Mouse (Mus musculus): ENCODE data around the gene Nkiras1.
"Not testable (repeated sequence)": the region's sequence is repeated elsewhere in the genome, so short reads cannot be mapped to it uniquely, and the experiment has no call there.

The Nkiras1 gene

DNA sequence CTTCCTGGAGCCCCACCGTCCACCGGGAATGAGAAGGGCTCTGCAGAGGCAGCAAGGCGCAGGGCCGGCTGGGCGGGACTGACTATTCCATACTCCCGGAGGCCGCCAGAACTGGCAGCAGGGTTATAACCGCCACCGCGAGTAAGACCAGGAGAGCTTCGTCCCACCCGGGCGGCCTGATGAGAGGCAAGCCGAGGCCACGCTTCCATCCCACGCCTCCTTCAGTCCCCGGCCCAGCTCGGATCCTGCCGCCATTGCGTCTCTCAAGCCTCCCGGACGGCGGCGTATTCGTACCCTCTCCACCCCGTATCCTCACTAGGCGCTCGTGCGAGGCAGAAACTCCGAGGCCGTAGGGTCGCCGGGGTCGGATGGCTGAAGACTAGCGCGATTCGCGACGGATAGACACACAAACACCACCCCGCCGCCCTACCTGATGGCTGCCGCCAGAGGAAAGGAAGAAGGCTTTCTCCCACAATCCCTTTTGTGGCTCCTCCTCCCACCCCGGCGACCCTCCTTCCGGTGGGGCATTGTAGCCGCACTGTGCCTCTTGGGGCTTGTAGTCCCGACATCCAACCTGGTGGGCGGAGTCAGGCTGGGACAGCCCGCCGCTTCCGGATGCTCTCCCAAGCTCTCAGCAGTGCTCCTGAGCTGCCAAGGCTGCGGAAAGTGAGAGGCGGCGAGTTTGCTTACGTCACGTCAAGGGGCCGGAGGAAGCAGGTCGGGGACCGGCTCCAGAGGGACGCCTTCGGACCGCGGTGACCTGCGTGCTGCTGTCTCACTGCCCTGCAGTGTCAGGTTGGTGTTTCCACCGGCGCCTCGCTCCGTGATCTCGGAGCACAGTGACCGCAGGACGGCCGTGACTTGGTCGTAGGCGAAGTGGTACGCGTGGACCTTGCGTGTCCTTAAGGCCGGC, at the start of gene Nkiras1, which contains the start of gene Rpl15:
Gene Nkiras1 (plus strand): TSS at position 608 of the 913 bp plus-strand sequence.
Gene Rpl15 (minus strand): TSS at position 863 of the 913 bp plus-strand sequence.
- peak; percentile 88 for DNase-seq (ENCODE audit: low spot score)

DNA sequence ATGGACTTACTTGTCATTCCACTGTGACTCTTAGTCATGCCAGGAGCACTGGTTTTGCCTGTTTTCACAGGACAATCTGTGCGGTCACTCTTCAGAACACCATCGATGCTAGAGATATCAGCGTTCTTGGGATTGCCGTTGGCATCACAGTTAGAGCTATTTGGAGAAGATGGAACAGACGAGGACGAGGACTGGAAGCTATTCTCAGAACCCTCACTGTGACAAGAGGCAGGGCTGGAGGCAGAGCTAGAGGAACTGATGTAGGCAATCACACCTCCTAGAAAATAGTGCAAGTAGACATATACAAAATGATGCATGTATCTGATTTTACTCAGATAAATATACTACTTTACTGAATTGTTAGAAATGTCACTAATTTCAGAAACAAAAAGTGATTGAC, 49.0 kb upstream of the Nkiras1 start:
- no peak for DNase-seq (ENCODE audit: low spot score)

DNA sequence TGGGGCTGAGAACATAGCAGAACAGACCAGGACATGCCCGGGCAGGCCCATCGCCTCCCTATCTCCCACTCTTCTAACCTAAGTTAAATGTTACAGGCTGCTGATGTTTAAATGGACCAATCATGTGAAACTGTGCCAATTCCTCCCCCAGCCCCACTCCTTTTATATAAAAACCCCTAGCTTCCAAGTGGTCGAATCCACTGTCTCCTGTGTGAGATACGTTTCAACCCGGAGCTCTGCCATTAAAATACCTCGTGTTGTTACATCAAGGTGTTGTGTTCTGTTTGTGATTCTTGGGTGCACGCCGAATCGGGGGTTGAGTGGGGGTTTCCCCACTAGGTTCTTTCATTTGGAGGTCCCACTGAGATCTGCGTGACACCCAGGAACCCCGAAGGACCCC, 45.5 kb upstream of the Nkiras1 start:
- DNase-seq (ENCODE audit: low spot score), result not testable (repeated sequence)

- not testable (repeated sequence) for DNase-seq (ENCODE audit: low spot score)
Observed at GRCm38 (mm10) chr14:18226181-18226580, 44.8 kb upstream of the Nkiras1 start.

DNA sequence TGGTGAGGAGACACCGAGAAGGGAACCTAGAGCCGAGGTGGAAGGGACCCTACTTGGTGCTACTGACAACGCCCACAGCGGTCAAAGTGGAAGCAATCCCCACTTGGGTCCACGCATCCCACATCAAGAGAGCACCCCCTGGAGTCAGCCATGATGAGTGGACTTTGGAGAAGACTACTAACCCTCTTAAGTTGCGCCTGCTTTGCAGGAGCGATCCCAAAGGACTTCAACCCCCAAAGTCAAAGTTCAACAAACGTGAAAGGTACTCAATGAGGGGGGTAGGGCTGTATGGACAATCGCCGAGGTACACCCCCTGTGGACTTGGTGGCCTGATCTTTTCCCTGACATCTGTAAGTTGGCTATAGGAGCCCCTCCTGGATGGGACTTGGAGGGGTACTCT, 41.2 kb upstream of the Nkiras1 start:
- not testable (repeated sequence) for DNase-seq (ENCODE audit: low spot score)

DNA sequence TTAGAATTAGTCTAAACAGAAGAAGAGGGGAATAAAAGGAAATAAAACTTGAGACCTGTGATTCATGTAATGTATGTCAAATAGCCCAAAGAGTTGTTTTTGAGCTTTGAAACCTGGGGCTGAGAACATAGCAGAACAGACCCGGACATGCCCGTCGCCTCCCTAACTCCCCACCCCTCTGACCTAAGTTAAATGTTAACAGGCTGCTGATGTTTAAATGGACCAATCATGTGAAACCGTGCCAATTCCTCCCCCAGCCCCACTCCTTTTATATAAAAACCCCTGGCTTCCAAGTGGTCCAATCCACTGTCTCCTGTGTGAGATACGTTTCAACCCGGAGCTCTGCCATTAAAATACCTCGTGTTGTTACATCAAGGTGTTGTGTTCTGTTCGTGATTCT, 39.1 kb upstream of the Nkiras1 start:
- DNase-seq (ENCODE audit: low spot score), result not testable (repeated sequence)

DNA sequence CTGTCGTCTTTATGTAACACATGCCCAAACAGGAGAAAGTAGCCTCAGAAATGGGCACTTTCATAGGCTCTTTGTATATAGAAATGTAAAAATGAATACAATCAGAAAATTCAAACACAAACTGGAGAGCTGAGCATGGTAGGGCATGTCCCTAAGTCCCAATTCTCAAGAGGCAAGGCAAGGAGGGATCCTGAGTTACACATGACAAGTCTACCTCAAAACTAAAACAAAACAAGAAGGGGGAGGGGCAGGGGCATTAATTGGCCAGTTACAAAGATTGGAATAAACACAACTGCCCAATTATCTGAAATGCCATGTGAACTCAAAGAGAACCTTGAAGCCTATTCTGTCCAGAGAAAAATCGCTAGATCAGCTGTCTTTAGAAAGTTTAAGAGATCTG, 37.9 kb upstream of the Nkiras1 start:
- DNase-seq (ENCODE audit: low spot score), result no peak

GRCm38 (mm10) chr14:18233981-18234960, 36.7 kb upstream of the Nkiras1 start:
- DNase-seq (ENCODE audit: low spot score), result no peak

- DNase-seq (ENCODE audit: low spot score), result not testable (repeated sequence)
Observed at GRCm38 (mm10) chr14:18236496-18237235, 34.3 kb upstream of the Nkiras1 start.

- no peak for DNase-seq (ENCODE audit: low spot score)
Observed at GRCm38 (mm10) chr14:18237381-18237780, 33.6 kb upstream of the Nkiras1 start.

GRCm38 (mm10) chr14:18238131-18238749, 32.7 kb upstream of the Nkiras1 start:
- peak; percentile 88 for DNase-seq (ENCODE audit: low spot score)

DNA sequence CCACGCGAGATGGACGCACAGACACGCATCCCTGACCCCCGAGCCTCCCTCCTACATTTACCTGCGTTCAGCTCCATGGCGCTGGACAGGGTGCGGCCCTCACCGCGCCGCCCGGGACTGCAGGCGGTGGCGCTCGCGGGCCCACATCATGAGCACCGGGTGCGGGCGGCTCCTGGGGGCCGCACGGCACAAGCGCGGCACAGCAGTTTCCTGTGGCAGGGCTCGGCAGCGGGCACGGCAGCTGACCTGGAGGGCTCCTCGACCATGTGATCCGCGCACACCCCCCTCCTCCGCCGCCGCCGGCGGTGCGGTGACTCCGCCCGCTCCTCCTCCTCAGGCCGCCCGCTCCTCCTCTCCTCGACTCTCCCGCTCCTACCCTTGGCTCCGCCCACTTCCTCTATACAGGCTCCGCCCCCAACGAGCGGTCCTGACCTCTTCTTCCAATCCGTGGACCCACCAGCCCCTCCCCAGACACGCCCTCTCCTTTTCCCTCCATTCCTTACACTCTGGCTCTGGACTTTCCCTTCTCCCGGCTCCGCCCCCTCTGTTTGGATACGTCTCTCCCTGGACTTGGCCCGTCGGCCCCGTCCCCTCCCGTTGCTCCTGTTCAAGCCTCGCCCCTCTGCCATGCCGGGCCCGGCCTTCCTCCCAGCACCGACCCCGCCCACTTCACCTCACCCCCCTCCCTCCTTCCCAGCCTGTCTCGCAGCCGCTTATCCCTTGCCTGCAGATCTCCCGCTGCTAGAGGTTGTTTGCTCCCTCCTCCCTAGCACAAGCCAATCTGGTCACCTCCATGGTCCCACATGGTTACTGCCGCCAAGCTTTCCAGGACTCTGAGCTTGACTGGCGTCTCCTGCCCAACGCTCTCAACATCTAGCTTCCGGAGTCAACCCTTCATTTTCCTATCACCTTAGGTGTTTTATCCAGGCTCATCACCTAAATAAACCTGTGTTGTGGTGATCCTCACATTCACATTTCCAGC, 31.9 kb upstream of the Nkiras1 start, which contains the start of gene Nr1d2:
Gene Nr1d2 (minus strand): TSS at position 378 of the 982 bp plus-strand sequence.
- DNase-seq (ENCODE audit: low spot score), result peak; percentile 85

DNA sequence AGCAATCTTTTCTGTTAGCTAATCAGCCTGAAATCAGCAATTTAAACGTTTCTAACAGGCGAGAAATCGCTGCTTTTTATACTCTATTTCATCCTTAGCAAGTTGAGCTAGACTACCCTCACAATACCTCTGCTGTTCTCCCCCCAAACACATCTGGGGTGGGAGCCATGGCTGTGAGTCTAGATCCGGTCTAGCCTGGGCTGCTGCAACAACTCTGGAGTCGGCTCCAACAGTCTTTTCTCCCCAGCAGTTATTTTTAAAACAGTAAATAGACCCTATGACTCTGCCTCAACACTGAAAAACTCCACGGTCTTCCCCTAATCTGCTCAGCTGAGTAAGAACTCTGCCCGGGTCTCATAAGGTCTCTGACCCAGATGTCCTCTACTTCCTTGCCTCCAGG, 30.8 kb upstream of the Nkiras1 start:
- DNase-seq (ENCODE audit: low spot score), result no peak

DNA sequence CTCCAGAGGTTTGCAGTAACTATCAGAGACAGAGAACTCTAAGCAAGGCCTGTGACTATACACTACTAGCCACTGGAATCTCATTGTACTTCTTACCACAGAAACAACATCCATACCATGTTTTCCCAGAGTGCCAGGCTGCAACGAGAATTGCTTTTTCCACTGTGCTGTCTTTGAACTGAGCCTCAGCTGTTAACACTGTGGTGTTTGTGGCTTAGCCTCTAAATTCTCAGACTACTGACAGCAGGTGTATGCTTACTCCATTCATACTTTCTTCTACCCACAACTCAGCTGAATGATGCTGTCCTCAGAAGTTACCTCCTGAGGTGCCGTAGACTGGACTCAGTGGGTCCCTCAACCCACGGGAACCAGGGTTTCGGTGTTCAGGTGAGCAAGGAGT, 29.1 kb upstream of the Nkiras1 start:
- DNase-seq (ENCODE audit: low spot score), result no peak

- no peak for DNase-seq (ENCODE audit: low spot score)
Observed at GRCm38 (mm10) chr14:18242638-18243130, 28.3 kb upstream of the Nkiras1 start.

GRCm38 (mm10) chr14:18261203-18261602, 9.7 kb upstream of the Nkiras1 start:
- DNase-seq (ENCODE audit: low spot score), result no peak

DNA sequence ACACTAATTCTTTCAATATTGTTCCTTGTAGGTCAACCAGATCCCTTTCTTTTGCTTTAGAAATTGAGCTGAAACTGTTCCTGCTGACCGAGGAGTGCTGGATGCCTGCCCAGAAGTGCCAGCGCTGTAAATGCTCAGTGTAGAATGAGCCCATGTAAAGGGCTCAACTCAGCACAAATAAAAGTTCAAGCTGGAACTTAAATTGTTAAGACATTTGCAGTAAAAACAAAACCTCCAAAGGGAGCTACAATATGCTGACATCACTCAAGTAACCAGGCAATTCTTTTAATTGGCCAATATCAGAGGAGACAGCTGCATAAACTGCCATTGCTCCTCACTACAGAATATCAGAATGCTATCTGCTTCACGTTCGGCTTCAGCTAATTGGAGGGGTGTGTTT, 7.5 kb upstream of the Nkiras1 start:
- no peak for DNase-seq (ENCODE audit: low spot score)

DNA sequence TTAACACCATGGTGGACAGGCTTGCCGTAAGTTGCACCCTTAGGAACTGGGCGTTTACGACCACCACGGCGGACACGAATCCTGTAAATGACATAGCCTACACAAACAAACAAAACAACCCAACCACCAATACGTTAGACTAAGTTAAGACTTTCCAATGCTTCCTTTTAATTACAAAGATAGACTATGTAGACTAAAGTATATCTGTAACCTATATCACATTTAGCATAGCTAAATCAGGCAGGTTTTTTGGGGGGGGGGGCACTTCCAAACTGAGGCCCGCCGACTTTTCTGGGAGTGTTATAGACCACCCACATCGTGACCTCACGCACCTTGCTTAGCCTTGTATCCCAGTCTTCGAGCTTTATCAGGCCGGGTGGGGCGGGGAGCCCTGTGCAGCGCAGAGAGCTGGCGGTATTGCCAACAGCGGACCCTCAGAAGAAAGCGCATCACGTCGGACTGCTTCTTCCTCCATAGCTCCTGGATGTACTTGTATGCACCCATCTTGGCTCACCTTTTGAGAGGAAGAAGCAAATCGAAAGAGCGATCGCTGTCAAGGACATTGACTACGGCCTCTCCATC, 898 bp upstream of the Nkiras1 start:
- DNase-seq (ENCODE audit: low spot score), result not testable (repeated sequence)

GRCm38 (mm10) chr14:18271666-18272065, 730 bp downstream of the Nkiras1 start:
- no peak for DNase-seq (ENCODE audit: low spot score)
